Mouse (Mus musculus): ENCODE data around the gene Vmn1r230. TPM values are rescaled to one million over a fixed set of nuclear protein-coding genes. Genes with fewer than 3 reads are reported as not detected.

Gene Vmn1r230
- polyA plus RNA-seq (2017; shearing (Covaris generic)): not detected

DNA sequence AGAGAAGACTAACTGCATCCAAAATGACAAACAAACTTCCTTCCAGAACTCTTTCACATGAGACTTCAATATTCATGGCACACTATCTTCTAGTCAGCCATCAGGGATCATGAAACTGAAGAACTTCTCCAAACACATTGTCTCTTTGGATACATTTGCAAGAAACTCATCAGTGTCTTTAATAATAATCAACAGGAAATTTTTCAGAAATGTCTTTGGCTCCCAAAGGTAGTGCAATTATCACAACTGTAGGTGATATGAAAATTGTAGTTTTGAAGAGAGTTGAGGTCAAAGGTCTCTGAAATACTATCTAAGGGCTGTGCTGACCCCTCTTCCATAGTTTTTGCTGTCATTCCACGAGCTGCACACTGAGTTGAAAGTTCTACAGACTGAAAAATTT lies at the start of gene Vmn1r230:
Gene Vmn1r230, plus strand, starts transcription at position 301 of the 400 bp plus-strand sequence.
- ATAC-seq: no peak

DNA sequence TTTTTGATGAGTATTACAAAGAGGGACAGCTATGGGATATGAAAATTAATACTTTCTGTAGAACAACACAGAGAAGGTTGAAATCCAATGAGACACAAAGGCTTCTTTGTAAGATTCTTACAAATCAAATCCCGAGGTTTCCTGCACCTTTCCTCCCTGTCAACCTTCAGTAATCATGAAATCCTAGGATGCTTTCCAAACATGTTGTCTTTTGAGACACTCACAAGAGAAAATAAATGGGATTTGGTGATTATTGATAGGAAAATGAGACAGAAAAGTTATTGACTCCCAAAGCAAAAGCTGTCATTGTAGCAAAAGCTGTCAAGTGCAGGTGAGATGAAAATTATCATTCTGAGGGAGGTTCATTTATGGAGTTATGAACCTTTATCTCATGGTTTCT lies 29.0 kb upstream of the Vmn1r230 start, which contains the start of gene Vmn1r229:
Gene Vmn1r229, plus strand, starts transcription at position 301 of the 400 bp plus-strand sequence.
- no peak for ATAC-seq

Other genes with a start within 250 kb of the Vmn1r230 start
- not detected for gene Vmn2r110, start 244.0 kb upstream of the Vmn1r230 start, polyA plus RNA-seq (2017; shearing (Covaris generic))
- not detected for gene Fpr-rs3, start 215.6 kb upstream of the Vmn1r230 start, polyA plus RNA-seq (2017; shearing (Covaris generic))
- gene Vmn1r226, start 157.6 kb upstream of the Vmn1r230 start, polyA plus RNA-seq (2017; shearing (Covaris generic)): not detected
- gene Vmn1r227, start 110.6 kb upstream of the Vmn1r230 start, polyA plus RNA-seq (2017; shearing (Covaris generic)): not detected
- gene Vmn1r228, start 54.3 kb upstream of the Vmn1r230 start, polyA plus RNA-seq (2017; shearing (Covaris generic)): not detected
- under 1 TPM in 1 of 2 experiments, not detected in 1; 0.09 TPM for gene Vmn1r229, start 28.9 kb upstream of the Vmn1r230 start, polyA plus RNA-seq (2017; shearing (Covaris generic))
- not detected for gene Vmn1r231, start 64.6 kb downstream of the Vmn1r230 start, polyA plus RNA-seq (2017; shearing (Covaris generic))
- not detected for gene Vmn1r232, start 79.3 kb downstream of the Vmn1r230 start, polyA plus RNA-seq (2017; shearing (Covaris generic))
- 100 to 1,000 TPM; 186 to 258 TPM for gene Ppp2r1a, start 104.9 kb downstream of the Vmn1r230 start, polyA plus RNA-seq (2017; shearing (Covaris generic))
- under 1 TPM in 1 of 2 experiments, not detected in 1; 0.07 TPM for gene Vmn1r233, start 156.0 kb downstream of the Vmn1r230 start, polyA plus RNA-seq (2017; shearing (Covaris generic))
- gene Zfp160, start 168.5 kb downstream of the Vmn1r230 start, polyA plus RNA-seq (2017; shearing (Covaris generic)): 10 to 100 TPM; 19.6 to 20.4 TPM

All from CD4-positive, CD25-positive, alpha-beta regulatory T cell, adult 4 months (primary cell).